Mouse (Mus musculus) hindbrain, embryonic 12.5 days (tissue): ENCODE measurements at regions not wholly inside any gene's neighbourhood (a gene's known extent, or its start where the extent isn't known, plus 50 kb on each side); places are given as distances from the start of the nearest gene placed in this dataset.

Experiments used
- ATAC-seq: fragments of 200-750 bp; cut with Nextera tagmentation; 2 replicates; pipeline ENCODE4 v1.8.0; 2017; ENCODE audit warnings: moderate TSS enrichment; ENCODE audit not compliant: low FRiP score
- H3K27ac ChIP-seq: fragments of 300-500 bp; sonication (generic); 2 replicates; pipeline ENCODE4 v1.5.1; 2016; ENCODE audit warnings: mild to moderate bottlenecking
- H3K27me3 ChIP-seq: fragments of 300-500 bp; sonication (generic); 2 replicates; pipeline ENCODE4 v1.6.1; 2016; ENCODE audit warnings: mild to moderate bottlenecking
- H3K36me3 ChIP-seq: fragments of 300-500 bp; sonication (generic); 2 replicates; pipeline ENCODE4 v1.6.1; 2016; ENCODE audit warnings: mild to moderate bottlenecking
- H3K4me1 ChIP-seq: fragments of 300-500 bp; sonication (generic); 2 replicates; pipeline ENCODE4 v1.6.1; 2016
- H3K4me2 ChIP-seq: fragments of 300-500 bp; sonication (generic); replicated peaks from 2 replicates; pipeline ENCODE4 v1.6.1; 2016; ENCODE audit warnings: mild to moderate bottlenecking
- H3K4me3 ChIP-seq: fragments of 300-500 bp; sonication (generic); 2 replicates; pipeline ENCODE4 v1.5.1; 2016; ENCODE audit warnings: mild to moderate bottlenecking
- H3K9ac ChIP-seq: fragments of 300-500 bp; sonication (generic); 2 replicates; pipeline ENCODE4 v1.6.1; 2016; ENCODE audit warnings: mild to moderate bottlenecking, moderate library complexity
- H3K9me3 ChIP-seq: fragments of 300-500 bp; sonication (generic); replicated peaks from 2 replicates; pipeline ENCODE4 v1.6.1; 2016; ENCODE audit warnings: mild to moderate bottlenecking
- WGBS: fragments of 180-500 bp; shearing (Covaris S2); methylation state at CpG from one replicate; pipeline ENCODE4 v1.1.7; 2016; 5-methylcytosine and 5-hydroxymethylcytosine counted together

DNA sequence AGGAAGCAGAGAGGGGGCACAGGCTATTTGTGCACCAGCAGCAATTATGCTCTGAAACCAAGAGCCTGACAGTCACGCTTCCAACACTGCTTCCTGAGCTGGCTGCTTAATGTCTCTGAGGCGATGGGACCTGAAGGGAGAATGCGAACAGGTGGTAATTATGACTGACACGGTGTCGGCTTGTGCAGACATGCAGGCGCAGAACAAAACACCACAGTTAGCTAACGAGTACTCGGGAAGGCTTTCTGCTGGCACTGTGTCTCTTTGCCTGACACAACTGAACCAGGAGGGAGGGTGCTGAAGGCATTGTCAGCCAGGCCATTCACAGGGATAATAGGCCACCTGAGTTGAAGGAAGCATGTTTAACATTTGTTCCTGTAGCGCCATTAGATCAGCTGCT, 635.6 kb upstream of the Nox3 start:
- no peak overlapping the region for H3K27ac ChIP-seq
- H3K4me1 ChIP-seq = no peaks in the 10 kb centered on the region
- H3K9ac ChIP-seq = no peak overlapping the region
- no peak overlapping the region for H3K4me2 ChIP-seq
- 66% methylated on average over 9 of the region's 9 CpGs for WGBS
- H3K9me3 ChIP-seq = no peaks in the 10 kb centered on the region
- no peaks in the 10 kb centered on the region for H3K36me3 ChIP-seq
- no peaks in the 10 kb centered on the region for H3K27me3 ChIP-seq
- no peak for ATAC-seq
- H3K4me3 ChIP-seq = no peak overlapping the region

DNA sequence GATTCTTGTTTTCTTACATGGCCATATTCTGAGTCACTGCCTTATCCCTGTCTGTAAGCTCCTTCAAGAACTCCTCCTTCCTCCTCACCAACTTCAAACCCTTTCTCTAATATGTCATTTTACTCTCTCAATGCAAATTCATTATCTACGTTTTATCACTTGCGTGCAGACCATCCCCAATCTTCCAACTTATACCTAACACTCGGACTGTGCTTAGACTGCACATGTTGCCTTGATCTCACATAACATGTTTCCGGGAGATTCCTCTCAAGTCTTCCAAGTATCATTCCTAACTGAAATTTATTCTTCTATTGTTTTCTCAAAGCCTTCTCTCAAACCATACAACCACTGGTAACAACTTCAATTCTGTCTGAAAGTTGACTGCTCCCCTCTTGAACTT, 637.0 kb upstream of the Nox3 start:
- Histone ChIP-seq H3K36me3 (no peaks in the 10 kb centered on the region), H3K4me2 (no peak overlapping the region), H3K27ac (no peak overlapping the region), H3K9me3 (no peaks in the 10 kb centered on the region), H3K4me3 (no peak overlapping the region), H3K27me3 (no peaks in the 10 kb centered on the region), H3K4me1 (no peaks in the 10 kb centered on the region), H3K9ac (no peak overlapping the region)
- ATAC-seq = no peak
- WGBS = 93% methylated on average over 4 of the region's 4 CpGs

DNA sequence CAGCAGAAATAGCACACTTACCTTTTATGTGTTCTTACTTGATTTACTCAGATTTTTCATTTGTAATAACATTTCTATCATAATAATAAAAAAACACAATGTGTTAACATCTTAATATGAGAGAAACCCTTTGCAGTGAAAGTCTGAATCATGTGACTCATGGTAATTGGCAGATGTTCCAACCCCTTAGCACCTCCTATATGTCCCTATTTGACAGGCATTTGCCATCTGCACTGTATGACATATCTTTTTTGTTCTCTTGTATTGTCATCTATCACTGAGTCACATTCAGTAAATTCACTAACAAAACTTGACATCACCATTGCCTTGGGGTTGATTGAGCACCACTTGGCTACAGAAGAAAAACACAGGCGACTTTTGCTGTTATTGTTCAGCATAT, 641.1 kb upstream of the Arid1b start:
- no peak for ATAC-seq
- WGBS = 57% methylated on average over 1 of the region's 1 CpGs
- H3K9me3 ChIP-seq = no peaks in the 10 kb centered on the region
- no peak overlapping the region for H3K4me3 ChIP-seq
- H3K4me1 ChIP-seq = no peaks in the 10 kb centered on the region
- no peaks in the 10 kb centered on the region for H3K27me3 ChIP-seq
- no peak overlapping the region for H3K27ac ChIP-seq
- no peak overlapping the region for H3K4me2 ChIP-seq
- no peak overlapping the region for H3K9ac ChIP-seq
- no peaks in the 10 kb centered on the region for H3K36me3 ChIP-seq

DNA sequence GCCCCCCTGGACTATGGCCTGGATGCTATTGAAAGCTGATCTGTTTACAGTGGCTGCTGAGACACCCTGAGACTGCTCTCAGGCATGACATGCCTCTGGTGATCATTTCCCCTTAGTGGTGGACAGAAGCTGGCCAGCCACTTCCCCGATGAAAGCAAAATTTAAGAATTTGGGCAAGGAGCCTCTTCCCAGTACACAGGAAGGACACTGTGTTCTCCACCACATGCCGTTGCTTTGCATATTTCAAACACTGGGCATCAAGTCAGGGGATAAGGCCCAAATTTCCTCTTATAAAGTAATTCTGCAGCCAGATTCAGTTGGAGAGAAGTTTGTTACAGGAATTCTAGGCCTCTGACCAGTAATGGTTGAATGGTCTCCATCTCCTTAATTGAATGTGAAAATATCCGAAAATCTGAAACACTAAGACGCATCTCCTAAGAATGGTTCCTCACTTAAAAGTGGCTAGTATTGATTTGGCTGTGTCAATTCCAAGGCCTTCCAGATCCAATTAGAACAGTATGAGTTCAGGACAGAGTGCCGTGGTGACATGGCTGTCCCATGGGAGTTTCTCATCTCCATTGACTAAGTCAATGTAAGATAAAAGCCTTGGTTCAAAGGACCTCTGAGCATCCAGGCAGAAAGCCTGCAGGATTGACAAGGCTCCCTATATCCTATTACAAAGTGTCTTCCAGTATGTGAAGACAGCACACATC, 638.5 kb upstream of the Arid1b start:
- Histone ChIP-seq H3K9me3 (no peaks in the 10 kb centered on the region), H3K4me3 (no peak overlapping the region), H3K4me1 (no peaks in the 10 kb centered on the region), H3K9ac (no peak overlapping the region), H3K27ac (no peak overlapping the region), H3K4me2 (no peak overlapping the region), H3K36me3 (no peaks in the 10 kb centered on the region), H3K27me3 (no peaks in the 10 kb centered on the region)
- 84% methylated on average over 5 of the region's 5 CpGs for WGBS
- ATAC-seq = no peak

GRCm38 (mm10) chr17:4360413-4361320, 633.5 kb upstream of the Arid1b start:
- Histone ChIP-seq H3K4me1 (no peaks in the 10 kb centered on the region), H3K27me3 (no peaks in the 10 kb centered on the region), H3K9ac (no peak overlapping the region), H3K9me3 (no peaks in the 10 kb centered on the region), H3K27ac (no peak overlapping the region), H3K36me3 (no peaks in the 10 kb centered on the region), H3K4me3 (no peak overlapping the region), H3K4me2 (no peak overlapping the region)
- ATAC-seq = no peak
- 77% methylated on average over 4 of the region's 4 CpGs for WGBS

GRCm38 (mm10) chr17:4365811-4366210, 628.3 kb upstream of the Arid1b start:
- H3K4me1 ChIP-seq = no peaks in the 10 kb centered on the region
- ATAC-seq = no peak

GRCm38 (mm10) chr17:4380449-4380848, 613.7 kb upstream of the Arid1b start:
- no peak overlapping the region for H3K9ac ChIP-seq
- no peaks in the 10 kb centered on the region for H3K27me3 ChIP-seq
- ATAC-seq = no peak
- H3K4me2 ChIP-seq = no peak overlapping the region
- no peaks in the 10 kb centered on the region for H3K36me3 ChIP-seq
- 96% methylated on average over 1 of the region's 1 CpGs for WGBS
- peaks cover 2% of the 10 kb centered on the region; the same call in 1 of the 2 replicates for H3K4me1 ChIP-seq
- H3K9me3 ChIP-seq = no peaks in the 10 kb centered on the region
- no peak overlapping the region for H3K27ac ChIP-seq
- no peak overlapping the region for H3K4me3 ChIP-seq

More at GRCm38 (mm10) chr17:4365811-4366210, 628.3 kb upstream of the Arid1b start:
- Histone ChIP-seq H3K36me3 (no peaks in the 10 kb centered on the region), H3K27ac (no peak overlapping the region), H3K9ac (no peak overlapping the region), H3K9me3 (no peaks in the 10 kb centered on the region), H3K4me2 (no peak overlapping the region), H3K4me3 (no peak overlapping the region), H3K27me3 (no peaks in the 10 kb centered on the region)

DNA sequence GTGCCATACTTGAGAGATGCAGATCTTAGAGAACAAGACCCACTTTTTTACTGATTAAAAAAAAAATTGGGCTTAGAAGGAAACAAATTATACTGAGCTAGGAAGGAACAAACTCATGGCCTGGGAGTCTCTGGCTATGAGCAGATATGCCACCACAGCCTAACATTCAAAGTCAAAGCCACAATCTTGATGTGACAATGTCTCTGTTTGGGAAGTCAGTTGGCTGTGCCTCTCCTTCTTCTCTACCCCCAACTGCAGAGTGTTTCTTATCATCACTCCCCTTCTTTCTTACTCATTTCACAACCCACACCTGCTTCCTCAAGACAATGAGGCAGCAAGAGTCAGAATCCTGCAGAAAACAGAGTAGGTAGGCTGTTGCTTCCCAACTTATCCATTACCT, 613.3 kb upstream of the Arid1b start:
- no peak overlapping the region for H3K9ac ChIP-seq
- H3K4me1 ChIP-seq = peaks cover 2% of the 10 kb centered on the region; the same call in 1 of the 2 replicates
- no peak overlapping the region for H3K4me2 ChIP-seq
- no peak for ATAC-seq
- H3K27me3 ChIP-seq = no peaks in the 10 kb centered on the region
- no peak overlapping the region for H3K27ac ChIP-seq
- no peaks in the 10 kb centered on the region for H3K36me3 ChIP-seq
- H3K4me3 ChIP-seq = no peak overlapping the region
- H3K9me3 ChIP-seq = no peaks in the 10 kb centered on the region

GRCm38 (mm10) chr17:4381896-4382685, 612.0 kb upstream of the Arid1b start:
- Histone ChIP-seq H3K27ac (no peak overlapping the region), H3K4me1 (peaks cover 2% of the 10 kb centered on the region; the same call in 1 of the 2 replicates), H3K4me3 (no peak overlapping the region), H3K27me3 (no peaks in the 10 kb centered on the region), H3K9ac (no peak overlapping the region), H3K36me3 (no peaks in the 10 kb centered on the region), H3K4me2 (no peak overlapping the region), H3K9me3 (no peaks in the 10 kb centered on the region)
- no peak for ATAC-seq
- WGBS = 82% methylated on average over 13 of the region's 13 CpGs

GRCm38 (mm10) chr17:4382716-4383115, 611.4 kb upstream of the Arid1b start:
- no peak for ATAC-seq
- H3K4me1 ChIP-seq = peaks cover 2% of the 10 kb centered on the region; the same call in 1 of the 2 replicates
- H3K36me3 ChIP-seq = no peaks in the 10 kb centered on the region
- no peaks in the 10 kb centered on the region for H3K27me3 ChIP-seq
- H3K4me2 ChIP-seq = no peak overlapping the region
- H3K27ac ChIP-seq = no peak overlapping the region
- H3K9ac ChIP-seq = no peak overlapping the region
- no peaks in the 10 kb centered on the region for H3K9me3 ChIP-seq
- no peak overlapping the region for H3K4me3 ChIP-seq

- H3K4me3 ChIP-seq = no peak overlapping the region
- no peaks in the 10 kb centered on the region for H3K27me3 ChIP-seq
- no peak overlapping the region for H3K4me2 ChIP-seq
- H3K9ac ChIP-seq = no peak overlapping the region
- no peaks in the 10 kb centered on the region for H3K9me3 ChIP-seq
- no peaks in the 10 kb centered on the region for H3K4me1 ChIP-seq
- ATAC-seq = no peak
- no peak overlapping the region for H3K27ac ChIP-seq
- no peaks in the 10 kb centered on the region for H3K36me3 ChIP-seq
- WGBS = 67% methylated on average over 4 of the region's 4 CpGs
Observed at GRCm38 (mm10) chr17:4387616-4388015, 606.5 kb upstream of the Arid1b start.

- Histone ChIP-seq H3K36me3 (no peaks in the 10 kb centered on the region), H3K4me2 (no peak overlapping the region), H3K27ac (no peak overlapping the region), H3K4me1 (no peaks in the 10 kb centered on the region), H3K27me3 (no peaks in the 10 kb centered on the region), H3K9me3 (no peaks in the 10 kb centered on the region), H3K4me3 (no peak overlapping the region), H3K9ac (no peak overlapping the region)
- WGBS = 90% methylated on average over 4 of the region's 4 CpGs
- no peak for ATAC-seq
Observed at GRCm38 (mm10) chr17:4390012-4390411, 604.1 kb upstream of the Arid1b start.
